Mouse (Mus musculus) gastrocnemius, postnatal 25 days (tissue): ENCODE measurements around the gene Olfr1392. TPM values are rescaled to one million over a fixed set of nuclear protein-coding genes. Genes with fewer than 3 reads are reported as not detected.

ENCODE experiments used
- DNase-seq: peaks from one replicate; pipeline ENCODE4 v3.0.0; 2022
- total RNA-seq, 2 experiments: library from RNA; stranded (reverse); gene quantifications; 1 replicate in 1 of 2; 2 replicates in 1 of 2; pipeline ENCODE4 v1.2.3; 2021

The Olfr1392 gene
- total RNA-seq, 2 experiments from 2014 or later, result not detected

- DNase-seq, result no peak
Measured at GRCm38 (mm10) chr11:49322442-49322841, 37.4 kb downstream of the Olfr1392 start, which contains the start of gene Olfr1391. Gene Olfr1391, plus strand, starts transcription at chr11:49322742.

DNA sequence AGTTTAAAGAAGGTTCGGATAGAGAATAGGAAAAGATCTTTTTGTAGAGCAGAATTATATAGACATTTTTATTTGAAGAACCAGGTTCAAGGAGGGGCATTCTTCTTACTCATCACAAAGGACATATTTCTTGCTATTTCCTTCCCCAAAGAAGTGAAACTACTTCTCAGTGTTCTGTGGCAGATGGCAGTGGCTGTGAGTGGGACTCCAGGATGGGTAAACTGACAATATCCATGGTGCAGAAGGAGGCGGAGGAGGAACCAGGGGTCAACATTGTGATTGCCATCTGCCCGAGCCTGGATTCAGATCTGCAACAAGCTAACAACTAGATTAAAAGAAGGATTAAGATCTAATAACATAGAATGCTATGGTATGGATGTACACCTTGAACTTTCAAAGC, 41.6 kb downstream of the Olfr1392 start:
- no peak for DNase-seq

GRCm38 (mm10) chr11:49329686-49330085, 44.6 kb downstream of the Olfr1392 start:
- DNase-seq, result no peak

GRCm38 (mm10) chr11:49334888-49335287, 49.8 kb downstream of the Olfr1392 start, which contains the start of gene Olfr1390:
Gene Olfr1390, plus strand, starts transcription at chr11:49335188.
- no peak for DNase-seq

- DNase-seq, result no peak
Measured at GRCm38 (mm10) chr11:49337150-49337832, 52.2 kb downstream of the Olfr1392 start.

Other genes starting within 250 kb of the Olfr1392 start
- gene 9930111J21Rik2, start 234.0 kb upstream of the Olfr1392 start, total RNA-seq, result 1 to 10 TPM; 1.2 to 1.5 TPM
- under 1 TPM; 0.28 to 0.38 TPM for gene Tgtp2, start 221.1 kb upstream of the Olfr1392 start, total RNA-seq
- gene Ifi47, start 208.7 kb upstream of the Olfr1392 start, total RNA-seq, result 1 to 10 TPM in 1 of 2 experiments, under 1 TPM in 1; 0.56 to 1.1 TPM
- not detected for gene Olfr1396, start 170.4 kb upstream of the Olfr1392 start, total RNA-seq
- gene Olfr1395, start 143.0 kb upstream of the Olfr1392 start, total RNA-seq, result not detected
- not detected for gene Olfr1394, start 130.9 kb upstream of the Olfr1392 start, total RNA-seq
- 1 to 10 TPM; 1.6 to 3.5 TPM for gene Btnl9, start 98.1 kb upstream of the Olfr1392 start, total RNA-seq
- gene Zfp62, start 82.0 kb upstream of the Olfr1392 start, total RNA-seq, result 10 to 100 TPM; 20.3 to 22.8 TPM
- gene Mgat1, start 41.1 kb upstream of the Olfr1392 start, total RNA-seq, result 10 to 100 TPM; 33.7 to 33.9 TPM
- gene Olfr1393, start 7.0 kb upstream of the Olfr1392 start, total RNA-seq, result under 1 TPM in 1 of 2 experiments, not detected in 1; 0.08 TPM
- gene Olfr10, start 19.5 kb downstream of the Olfr1392 start, total RNA-seq, result not detected
- gene Olfr1391, start 37.5 kb downstream of the Olfr1392 start, total RNA-seq, result not detected
- gene Olfr1390, start 49.9 kb downstream of the Olfr1392 start, total RNA-seq, result not detected
- gene Olfr1389, start 137.8 kb downstream of the Olfr1392 start, total RNA-seq, result not detected
- gene Olfr1388, start 151.3 kb downstream of the Olfr1392 start, total RNA-seq, result under 1 TPM in 1 of 2 experiments, not detected in 1; 0.08 TPM
- not detected for gene Olfr1387, start 170.1 kb downstream of the Olfr1392 start, total RNA-seq
- gene Olfr1386, start 179.8 kb downstream of the Olfr1392 start, total RNA-seq, result not detected
- gene Olfr1385, start 203.8 kb downstream of the Olfr1392 start, total RNA-seq, result not detected
- not detected for gene Olfr1384, start 221.4 kb downstream of the Olfr1392 start, total RNA-seq
- gene Olfr1383, start 234.4 kb downstream of the Olfr1392 start, total RNA-seq, result under 1 TPM in 1 of 2 experiments, not detected in 1; 0.29 TPM
- not detected for gene Olfr1382, start 243.0 kb downstream of the Olfr1392 start, total RNA-seq